Mouse (Mus musculus) midbrain, embryonic 16.5 days (tissue): ENCODE data around the gene Mettl9. TPM values are rescaled to one million over a fixed set of nuclear protein-coding genes. Genes with fewer than 3 reads are reported as not detected.
A peak's percentile ranks its signal among the peaks of the same experiment; 100 is the strongest.

Experiments
- ATAC-seq: fragments of 200-750 bp; cut with Nextera tagmentation; 2 replicates; pipeline ENCODE4 v1.8.0; 2017; ENCODE audit warnings: moderate TSS enrichment
- H3K27ac ChIP-seq: fragments of 300-500 bp; sonication (generic); 2 replicates; pipeline ENCODE4 v1.5.1; 2014; ENCODE audit warnings: mild to moderate bottlenecking, low read length, mixed read lengths
- H3K27me3 ChIP-seq: fragments of 300-500 bp; sonication (generic); 2 replicates; pipeline ENCODE4 v1.6.1; 2014; ENCODE audit warnings: low read depth, low read length, mixed read lengths; ENCODE audit not compliant: control insufficient read depth, insufficient read depth
- H3K36me3 ChIP-seq: fragments of 300-500 bp; sonication (generic); 2 replicates; pipeline ENCODE4 v1.6.1; 2014; ENCODE audit warnings: mild to moderate bottlenecking, low read length, moderate library complexity, mixed read lengths; ENCODE audit not compliant: control insufficient read depth, insufficient read depth
- H3K4me1 ChIP-seq: fragments of 300-500 bp; sonication (generic); 2 replicates; pipeline ENCODE4 v1.6.1; 2014; ENCODE audit warnings: mild to moderate bottlenecking, low read length, mixed read lengths; ENCODE audit not compliant: control insufficient read depth, insufficient read depth
- H3K4me2 ChIP-seq: fragments of 300-500 bp; sonication (generic); 2 replicates; pipeline ENCODE4 v1.6.1; 2014; ENCODE audit warnings: mild to moderate bottlenecking, low read length, mixed read lengths
- H3K4me3 ChIP-seq: fragments of 300-500 bp; sonication (generic); 2 replicates; pipeline ENCODE4 v1.5.1; 2014; ENCODE audit warnings: low read depth, mild to moderate bottlenecking, low read length, moderate library complexity, mixed read lengths
- H3K9ac ChIP-seq: fragments of 300-500 bp; sonication (generic); 2 replicates; pipeline ENCODE4 v1.6.1; 2014; ENCODE audit warnings: low read depth, low read length, mixed read lengths
- H3K9me3 ChIP-seq: fragments of 300-500 bp; sonication (generic); replicated peaks from 2 replicates; pipeline ENCODE4 v1.6.1; 2014; ENCODE audit warnings: mild to moderate bottlenecking, low read length, mixed read lengths; ENCODE audit not compliant: control insufficient read depth, poor library complexity, severe bottlenecking
- WGBS: fragments of 180-500 bp; shearing (Covaris S2); extraction: QIAGEN DNeasy Blood & Tissue Kit; methylation state at CpG from one replicate; pipeline ENCODE4 v1.1.7; 2014; 5-methylcytosine and 5-hydroxymethylcytosine counted together
- polyA plus RNA-seq: library from polyadenylated mRNA; unstranded; fragments of >200 nt; fragmentation: Nextera tagmentation; extraction: Ambion mirVana; gene quantifications from 2 replicates; pipeline ENCODE4 v1.2.1, GENCODE M21; 2015

Gene Mettl9
- polyA plus RNA-seq, 1 experiment from 2014 or later: 169 TPM

- Histone ChIP-seq H3K4me2 (no peak overlapping the region), H3K9ac (no peak overlapping the region), H3K27me3 (no peaks in the 10 kb centered on the region), H3K4me3 (no peak overlapping the region), H3K36me3 (no peaks in the 10 kb centered on the region), H3K27ac (no peak overlapping the region), H3K9me3 (peaks cover 3% of the 10 kb centered on the region; the same call in 1 of the 2 replicates), H3K4me1 (peaks cover 7% of the 10 kb centered on the region; the same call in 1 of the 2 replicates)
- ATAC-seq: 0 out of 2 replicates have a peak, but pooled peaks have one; percentile 49
- 70% methylated on average over 9 of the region's 9 CpGs for WGBS
These were observed 48.8 kb downstream of the Mettl9 start for GRCm38 (mm10) chr7:121082949-121083513.

GRCm38 (mm10) chr7:121084840-121085453 is 50.7 kb downstream of the Mettl9 start:
- peaks cover 3% of the 10 kb centered on the region; the same call in 1 of the 2 replicates for H3K9me3 ChIP-seq
- H3K27ac ChIP-seq: no peak overlapping the region
- no peak overlapping the region for H3K4me2 ChIP-seq
- H3K27me3 ChIP-seq: no peaks in the 10 kb centered on the region
- WGBS: 61% methylated on average over 8 of the region's 8 CpGs
- no peak for ATAC-seq
- H3K4me1 ChIP-seq: peaks cover 7% of the 10 kb centered on the region; the same call in 1 of the 2 replicates
- H3K4me3 ChIP-seq: no peak overlapping the region
- no peak overlapping the region for H3K9ac ChIP-seq
- no peaks in the 10 kb centered on the region for H3K36me3 ChIP-seq

- Histone ChIP-seq H3K27me3 (no peaks in the 10 kb centered on the region), H3K4me1 (peaks cover 7% of the 10 kb centered on the region; the same call in 1 of the 2 replicates), H3K4me3 (no peak overlapping the region), H3K27ac (no peak overlapping the region), H3K9ac (no peak overlapping the region), H3K4me2 (no peak overlapping the region), H3K9me3 (peaks cover 2% of the 10 kb centered on the region; the same call in 1 of the 2 replicates), H3K36me3 (no peaks in the 10 kb centered on the region)
- ATAC-seq: no peak; the same call in 1 of the 2 replicates
- WGBS: 26% methylated on average over 4 of the region's 4 CpGs
These were observed 51.3 kb downstream of the Mettl9 start for GRCm38 (mm10) chr7:121085500-121085899.

GRCm38 (mm10) chr7:121088745-121089144 is 54.5 kb downstream of the Mettl9 start:
- H3K4me1 ChIP-seq: peaks cover 7% of the 10 kb centered on the region; the same call in 1 of the 2 replicates
- no peak for ATAC-seq
- H3K27me3 ChIP-seq: no peaks in the 10 kb centered on the region
- WGBS: 77% methylated on average over 5 of the region's 5 CpGs
- no peak overlapping the region for H3K9ac ChIP-seq
- H3K27ac ChIP-seq: no peak overlapping the region
- no peak overlapping the region for H3K4me2 ChIP-seq
- no peaks in the 10 kb centered on the region for H3K9me3 ChIP-seq
- no peak overlapping the region for H3K4me3 ChIP-seq
- H3K36me3 ChIP-seq: no peaks in the 10 kb centered on the region

GRCm38 (mm10) chr7:121090748-121091147 is 56.5 kb downstream of the Mettl9 start:
- 95% methylated on average over 7 of the region's 7 CpGs for WGBS
- H3K9ac ChIP-seq: no peak overlapping the region

GRCm38 (mm10) chr7:121093026-121093425 is 58.8 kb downstream of the Mettl9 start:
- Histone ChIP-seq H3K9ac (no peak overlapping the region), H3K9me3 (no peaks in the 10 kb centered on the region), H3K4me1 (no peaks in the 10 kb centered on the region), H3K4me2 (no peak overlapping the region), H3K27me3 (no peaks in the 10 kb centered on the region), H3K4me3 (no peak overlapping the region), H3K36me3 (no peaks in the 10 kb centered on the region), H3K27ac (no peak overlapping the region)
- 76% methylated on average over 4 of the region's 4 CpGs for WGBS
- no peak for ATAC-seq

More at GRCm38 (mm10) chr7:121090748-121091147, 56.5 kb downstream of the Mettl9 start:
- no peak overlapping the region for H3K27ac ChIP-seq
- no peaks in the 10 kb centered on the region for H3K36me3 ChIP-seq
- no peak for ATAC-seq
- H3K4me2 ChIP-seq: no peak overlapping the region
- H3K9me3 ChIP-seq: no peaks in the 10 kb centered on the region
- peaks cover 2% of the 10 kb centered on the region; the same call in 1 of the 2 replicates for H3K4me1 ChIP-seq
- H3K4me3 ChIP-seq: no peak overlapping the region
- H3K27me3 ChIP-seq: no peaks in the 10 kb centered on the region

GRCm38 (mm10) chr7:121098614-121099389 is 64.6 kb downstream of the Mettl9 start:
- ATAC-seq: no peak
- Histone ChIP-seq H3K4me2 (no peak overlapping the region), H3K36me3 (no peaks in the 10 kb centered on the region), H3K27me3 (no peaks in the 10 kb centered on the region), H3K9me3 (no peaks in the 10 kb centered on the region), H3K27ac (no peak overlapping the region), H3K4me1 (no peaks in the 10 kb centered on the region), H3K4me3 (no peak overlapping the region), H3K9ac (no peak overlapping the region)
- 82% methylated on average over 7 of the region's 10 CpGs for WGBS

GRCm38 (mm10) chr7:121107851-121108250 is 73.6 kb downstream of the Mettl9 start:
- no peak overlapping the region for H3K4me2 ChIP-seq

GRCm38 (mm10) chr7:121111321-121111720 is 77.1 kb downstream of the Mettl9 start:
- no peak overlapping the region for H3K4me2 ChIP-seq
- H3K4me1 ChIP-seq: no peaks in the 10 kb centered on the region
- no peaks in the 10 kb centered on the region for H3K9me3 ChIP-seq
- no peaks in the 10 kb centered on the region for H3K27me3 ChIP-seq
- 40% methylated on average over 3 of the region's 3 CpGs for WGBS
- no peak for ATAC-seq
- H3K4me3 ChIP-seq: no peak overlapping the region
- H3K36me3 ChIP-seq: no peaks in the 10 kb centered on the region
- H3K9ac ChIP-seq: no peak overlapping the region
- no peak overlapping the region for H3K27ac ChIP-seq

More at GRCm38 (mm10) chr7:121107851-121108250, 73.6 kb downstream of the Mettl9 start:
- no peaks in the 10 kb centered on the region for H3K27me3 ChIP-seq
- no peak overlapping the region for H3K9ac ChIP-seq
- no peak overlapping the region for H3K27ac ChIP-seq
- ATAC-seq: no peak
- 73% methylated on average over 3 of the region's 3 CpGs for WGBS
- H3K4me3 ChIP-seq: no peak overlapping the region
- H3K9me3 ChIP-seq: no peaks in the 10 kb centered on the region
- H3K36me3 ChIP-seq: no peaks in the 10 kb centered on the region
- no peaks in the 10 kb centered on the region for H3K4me1 ChIP-seq
